Mouse (Mus musculus): Measurements from ENCODE around the gene Mpeg1. TPM values are rescaled to one million over a fixed set of nuclear protein-coding genes. Genes with fewer than 3 reads are reported as not detected.

Gene Mpeg1
- polyA plus RNA-seq, 1 experiment = 6.5 TPM

GRCm38 (mm10) chr19:12435750-12436524 lies 24.6 kb upstream of the Mpeg1 start:
- Histone ChIP-seq H3K9me3 (no peaks in the 10 kb centered on the region), H3K4me1 (peaks cover 41% of the 10 kb centered on the region), H3K27me3 (replicated peaks) (peaks cover 7% of the 10 kb centered on the region), H3K4me3 (replicated peaks) (no peak overlapping the region), H3K36me3 (replicated peaks; ENCODE audit: low read length) (no peaks in the 10 kb centered on the region)
- TF ChIP-seq FLI1 (IDR thresholded peaks at IDR 0.05; ENCODE audit: low read length) (no peak), GATA1 (IDR thresholded peaks at IDR 0.05; ENCODE audit: borderline replicate concordance, low read length) (no peak)

- Histone ChIP-seq H3K9me3 (no peaks in the 10 kb centered on the region), H3K36me3 (replicated peaks; ENCODE audit: low read length) (no peaks in the 10 kb centered on the region), H3K27me3 (replicated peaks) (no peaks in the 10 kb centered on the region), H3K4me3 (replicated peaks) (no peak overlapping the region), H3K4me1 (peaks cover 65% of the 10 kb centered on the region)
- TF ChIP-seq GATA1 (IDR thresholded peaks at IDR 0.05; ENCODE audit: borderline replicate concordance, low read length) = no peak
- TF ChIP-seq FLI1 (IDR thresholded peaks at IDR 0.05; ENCODE audit: low read length) = no peak
Measured at GRCm38 (mm10) chr19:12439581-12439980, 21.0 kb upstream of the Mpeg1 start.

DNA sequence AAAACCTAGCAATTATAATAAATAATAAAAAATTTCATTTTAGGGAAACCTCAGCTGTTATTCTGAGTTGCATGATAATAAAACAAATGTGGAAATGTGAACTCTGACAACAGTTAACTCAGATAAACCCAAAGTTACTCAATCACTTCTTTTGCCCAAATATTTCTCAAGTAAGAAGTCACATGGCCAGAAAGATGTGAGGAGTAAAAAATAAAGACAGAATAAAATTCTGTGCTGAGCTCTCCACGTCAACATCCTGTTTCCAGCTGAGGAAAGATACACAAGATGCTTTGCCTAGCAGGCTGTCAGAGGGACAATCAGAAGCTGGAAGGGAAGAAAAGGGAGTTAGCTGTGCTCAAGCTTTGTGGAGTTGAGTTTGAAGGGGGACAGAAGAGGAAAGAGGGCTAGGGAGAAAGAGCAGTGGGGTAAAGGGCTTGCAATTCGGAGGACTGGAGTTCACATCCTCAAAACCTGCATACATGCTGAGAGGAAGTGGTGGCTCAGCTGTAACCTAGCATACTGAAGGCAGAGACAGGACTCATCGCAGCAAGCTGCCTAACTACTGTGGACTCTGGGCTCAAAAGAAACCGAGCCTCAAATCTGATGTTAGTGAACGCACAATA lies 20.4 kb upstream of the Mpeg1 start:
- Histone ChIP-seq H3K9me3 (no peaks in the 10 kb centered on the region), H3K36me3 (replicated peaks; ENCODE audit: low read length) (no peaks in the 10 kb centered on the region), H3K27me3 (replicated peaks) (no peaks in the 10 kb centered on the region), H3K4me1 (peaks cover 64% of the 10 kb centered on the region), H3K4me3 (replicated peaks) (peak overlapping the region; percentile 60)
- TF ChIP-seq FLI1 (IDR thresholded peaks at IDR 0.05; ENCODE audit: low read length) = no peak
- no peak for TF ChIP-seq GATA1 (IDR thresholded peaks at IDR 0.05; ENCODE audit: borderline replicate concordance, low read length)

- Histone ChIP-seq H3K27me3 (replicated peaks) (no peaks in the 10 kb centered on the region), H3K9me3 (no peaks in the 10 kb centered on the region), H3K4me3 (replicated peaks) (peak overlapping the region; percentile 84), H3K4me1 (peaks cover 54% of the 10 kb centered on the region), H3K36me3 (replicated peaks; ENCODE audit: low read length) (no peaks in the 10 kb centered on the region)
- TF ChIP-seq FLI1 (IDR thresholded peaks at IDR 0.05; ENCODE audit: low read length) (peak; percentile 56; the same call in 1 of the 2 replicates), GATA1 (IDR thresholded peaks at IDR 0.05; ENCODE audit: borderline replicate concordance, low read length) (no peak)
Measured at GRCm38 (mm10) chr19:12442560-12442959, 18.0 kb upstream of the Mpeg1 start.

DNA sequence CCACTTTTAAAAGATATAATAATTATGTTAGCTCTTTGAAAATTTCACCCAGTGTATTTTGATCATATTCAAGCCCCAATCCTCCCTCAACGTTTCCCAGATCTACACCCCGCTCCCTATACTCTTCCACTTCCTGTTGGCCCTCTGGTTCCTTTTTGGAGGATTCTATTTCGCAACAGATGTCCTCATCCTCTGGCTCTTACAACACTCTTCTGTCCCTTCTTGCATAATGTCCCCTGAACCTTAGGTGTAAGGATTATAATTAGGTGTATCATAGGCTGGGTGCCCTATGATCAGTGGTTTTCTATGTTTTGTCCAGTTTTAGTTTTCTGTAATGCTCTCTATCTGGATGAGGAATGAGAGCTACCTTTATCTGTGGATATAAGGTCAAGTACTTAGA lies 15.6 kb upstream of the Mpeg1 start:
- H3K27me3 ChIP-seq (replicated peaks) = no peaks in the 10 kb centered on the region
- no peaks in the 10 kb centered on the region for H3K9me3 ChIP-seq
- TF ChIP-seq GATA1 (IDR thresholded peaks at IDR 0.05; ENCODE audit: borderline replicate concordance, low read length) (no peak), FLI1 (IDR thresholded peaks at IDR 0.05; ENCODE audit: low read length) (no peak)
- peaks cover 46% of the 10 kb centered on the region for H3K4me1 ChIP-seq
- no peaks in the 10 kb centered on the region for H3K36me3 ChIP-seq (replicated peaks; ENCODE audit: low read length)
- H3K4me3 ChIP-seq (replicated peaks) = no peak overlapping the region

GRCm38 (mm10) chr19:12457401-12458066 lies 3.0 kb upstream of the Mpeg1 start:
- H3K4me3 ChIP-seq (replicated peaks) = peak overlapping the region; percentile 59
- H3K4me1 ChIP-seq = peaks cover 42% of the 10 kb centered on the region
- H3K9me3 ChIP-seq = no peaks in the 10 kb centered on the region
- H3K27me3 ChIP-seq (replicated peaks) = no peaks in the 10 kb centered on the region
- H3K36me3 ChIP-seq (replicated peaks; ENCODE audit: low read length) = peaks cover 10% of the 10 kb centered on the region
- TF ChIP-seq FLI1 (IDR thresholded peaks at IDR 0.05; ENCODE audit: low read length) (no peak), GATA1 (IDR thresholded peaks at IDR 0.05; ENCODE audit: borderline replicate concordance, low read length) (no peak)

DNA sequence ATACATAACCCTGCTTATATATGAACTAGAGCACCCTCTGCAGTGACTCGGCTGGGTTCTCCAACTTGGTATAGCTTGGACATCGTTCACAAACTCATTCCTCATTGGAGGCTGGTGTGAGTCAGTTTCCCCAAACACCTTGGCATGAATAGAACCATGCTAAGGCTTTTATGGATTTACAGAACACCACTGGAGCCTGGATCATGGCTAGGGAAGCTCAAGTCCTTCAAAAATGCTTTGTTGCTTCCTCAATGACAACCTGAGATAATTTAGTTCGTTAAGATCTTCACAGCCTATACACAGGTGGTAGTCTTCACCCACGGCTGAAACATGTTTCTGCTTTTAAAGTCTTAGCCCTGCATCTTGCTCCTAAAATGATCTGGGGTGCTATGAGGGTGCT lies 1.1 kb upstream of the Mpeg1 start:
- Histone ChIP-seq H3K27me3 (replicated peaks) (no peaks in the 10 kb centered on the region), H3K36me3 (replicated peaks; ENCODE audit: low read length) (peaks cover 16% of the 10 kb centered on the region), H3K9me3 (no peaks in the 10 kb centered on the region), H3K4me1 (peaks cover 62% of the 10 kb centered on the region), H3K4me3 (replicated peaks) (no peak overlapping the region)
- no peak for TF ChIP-seq GATA1 (IDR thresholded peaks at IDR 0.05; ENCODE audit: borderline replicate concordance, low read length)
- TF ChIP-seq FLI1 (IDR thresholded peaks at IDR 0.05; ENCODE audit: low read length) = no peak

DNA sequence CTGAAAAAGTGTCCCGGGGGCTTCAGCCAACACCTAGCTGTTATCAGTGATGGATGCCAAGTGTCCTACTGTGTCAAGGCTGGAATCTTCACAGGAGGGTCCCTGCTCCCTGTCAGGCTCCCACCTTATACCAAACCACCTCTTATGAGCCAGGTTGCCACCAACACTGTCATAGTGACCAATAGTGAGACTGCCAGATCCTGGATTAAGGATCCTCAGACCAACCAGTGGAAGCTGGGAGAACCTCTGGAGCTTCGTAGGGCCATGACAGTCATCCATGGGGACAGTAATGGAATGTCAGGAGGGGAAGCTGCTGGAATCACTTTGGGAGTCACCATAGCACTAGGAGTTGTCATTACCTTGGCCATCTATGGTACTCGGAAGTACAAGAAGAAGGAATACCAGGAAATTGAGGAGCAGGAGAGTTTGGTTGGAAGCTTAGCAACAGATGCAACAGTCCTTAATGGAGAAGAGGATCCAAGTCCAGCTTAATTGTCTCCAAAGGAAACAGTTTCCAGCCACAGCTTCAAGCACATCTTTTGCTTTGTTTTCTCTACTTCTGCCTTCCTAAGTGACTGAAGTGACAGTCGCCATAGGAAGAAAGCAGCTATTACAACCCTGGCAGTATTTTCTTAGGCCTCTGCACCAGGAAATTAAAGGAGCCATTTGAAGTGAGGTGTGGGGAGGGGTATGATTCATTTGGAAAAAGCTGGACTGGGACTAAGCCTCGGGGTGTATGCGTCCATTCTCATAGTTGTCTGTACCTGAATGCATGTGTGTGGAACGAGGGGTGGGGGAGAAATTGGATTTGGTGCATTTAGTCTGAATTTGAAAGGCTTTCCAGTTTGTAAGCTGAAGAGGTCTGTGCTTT lies 2.5 kb downstream of the Mpeg1 start:
- Histone ChIP-seq H3K27me3 (replicated peaks) (no peaks in the 10 kb centered on the region), H3K36me3 (replicated peaks; ENCODE audit: low read length) (peaks cover 23% of the 10 kb centered on the region), H3K4me3 (replicated peaks) (peak overlapping the region; percentile 83), H3K4me1 (peaks cover 83% of the 10 kb centered on the region), H3K9me3 (no peaks in the 10 kb centered on the region)
- TF ChIP-seq GATA1 (IDR thresholded peaks at IDR 0.05; ENCODE audit: borderline replicate concordance, low read length) = no peak
- TF ChIP-seq FLI1 (IDR thresholded peaks at IDR 0.05; ENCODE audit: low read length) = no peak

- H3K9me3 ChIP-seq = no peaks in the 10 kb centered on the region
- TF ChIP-seq GATA1 (IDR thresholded peaks at IDR 0.05; ENCODE audit: borderline replicate concordance, low read length) = no peak
- no peak for TF ChIP-seq FLI1 (IDR thresholded peaks at IDR 0.05; ENCODE audit: low read length)
- H3K4me3 ChIP-seq (replicated peaks) = peak overlapping the region; percentile 83
- H3K4me1 ChIP-seq = peaks cover 85% of the 10 kb centered on the region
- H3K36me3 ChIP-seq (replicated peaks; ENCODE audit: low read length) = peaks cover 27% of the 10 kb centered on the region
- no peaks in the 10 kb centered on the region for H3K27me3 ChIP-seq (replicated peaks)
Measured at GRCm38 (mm10) chr19:12463722-12464035, 3.1 kb downstream of the Mpeg1 start.

Data from megakaryocyte, embryonic 14.5 days (primary cell).